Mouse (Mus musculus) layer of hippocampus, postnatal 25 days (tissue): ENCODE results near the gene Hivep3. TPM values are rescaled to one million over a fixed set of nuclear protein-coding genes. Genes with fewer than 3 reads are reported as not detected.

ENCODE experiments used
- DNase-seq, 2 experiments: peaks; one replicate each; pipeline ENCODE4 v3.0.0; 2022; ENCODE audit warnings: mixed read lengths in 2 of 2, low spot score in 1 of 2; ENCODE audit errors: extremely low spot score in 1 of 2
- total RNA-seq, 2 experiments: library from RNA; stranded (reverse); gene quantifications; 2 replicates each; pipeline ENCODE4 v1.2.3; 2021

Gene Hivep3
- total RNA-seq, 2 experiments from 2014 or later: 37.9 to 57.4 TPM

DNA sequence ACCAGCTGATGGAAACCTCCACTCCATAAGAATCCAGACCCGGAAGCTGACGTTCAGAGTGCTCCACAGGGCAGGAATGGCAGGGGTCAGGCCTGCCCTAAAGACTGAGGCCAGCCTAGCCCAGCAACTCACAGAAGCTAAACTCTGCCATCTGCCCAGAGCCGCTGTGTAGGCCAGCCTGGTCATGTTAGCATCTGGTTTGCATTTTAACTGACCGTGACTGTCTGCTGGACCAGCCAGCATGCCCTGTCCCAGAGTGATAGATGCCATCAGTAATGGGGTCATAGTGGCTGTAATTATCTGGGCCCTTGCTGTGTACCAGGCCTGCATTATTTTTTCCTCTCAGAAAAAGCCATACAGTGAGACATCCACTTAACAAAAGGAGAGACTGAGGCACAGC lies 397.3 kb downstream of the Hivep3 start:
- DNase-seq: no peak

DNA sequence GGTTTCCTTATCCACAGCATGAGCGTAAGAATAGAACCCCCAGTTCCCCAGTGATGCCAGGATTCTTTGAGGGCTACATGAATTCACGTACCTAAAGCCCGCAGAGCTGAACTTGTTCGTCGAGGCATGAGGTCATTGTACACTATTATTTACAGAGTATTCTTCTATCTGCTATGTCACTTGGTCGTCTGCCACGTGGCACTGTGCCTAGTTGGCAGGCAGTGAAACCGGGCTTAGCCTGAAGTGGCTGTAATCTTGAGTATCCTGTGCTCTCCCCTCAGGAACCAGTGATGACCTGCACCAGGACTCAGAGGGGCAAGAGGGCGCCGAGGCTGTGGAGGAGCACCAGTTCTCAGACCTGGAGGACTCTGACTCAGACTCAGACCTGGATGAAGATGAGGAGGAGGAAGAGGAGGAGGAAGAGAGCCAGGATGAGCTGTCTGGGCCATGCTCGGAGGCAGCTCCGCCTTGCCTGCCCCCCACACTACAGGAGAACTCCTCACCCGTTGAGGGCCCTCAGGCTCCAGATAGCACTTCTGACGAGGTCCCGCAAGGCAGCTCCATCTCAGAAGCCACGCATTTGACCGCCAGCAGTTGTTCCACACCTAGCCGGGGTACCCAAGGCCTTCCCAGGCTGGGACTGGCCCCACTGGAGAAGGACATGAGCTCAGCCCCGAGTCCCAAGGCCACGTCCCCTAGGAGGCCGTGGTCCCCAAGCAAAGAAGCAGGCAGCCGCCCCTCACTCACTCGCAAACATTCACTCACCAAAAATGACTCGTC lies 398.0 kb downstream of the Hivep3 start:
- no peak for DNase-seq

DNA sequence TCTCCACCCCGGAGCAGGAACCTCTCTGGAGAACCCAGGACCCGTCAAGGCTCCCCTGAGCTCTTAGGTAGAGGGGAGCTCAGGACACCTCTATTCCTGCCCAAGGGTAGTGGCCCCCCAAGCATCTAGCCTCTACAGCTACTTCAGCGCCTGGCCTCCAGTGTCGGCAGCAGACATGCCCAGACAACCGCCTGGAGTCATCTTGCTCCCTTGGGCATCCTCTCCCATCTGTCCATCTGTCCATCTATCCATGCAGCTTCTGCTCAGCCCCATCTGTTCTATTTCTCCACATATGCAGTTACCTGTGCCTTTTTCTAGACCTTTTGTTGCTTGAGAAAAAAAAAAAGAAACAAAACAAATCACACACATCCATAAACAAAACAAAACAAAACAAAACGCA lies 400.6 kb downstream of the Hivep3 start:
- DNase-seq: no peak

DNA sequence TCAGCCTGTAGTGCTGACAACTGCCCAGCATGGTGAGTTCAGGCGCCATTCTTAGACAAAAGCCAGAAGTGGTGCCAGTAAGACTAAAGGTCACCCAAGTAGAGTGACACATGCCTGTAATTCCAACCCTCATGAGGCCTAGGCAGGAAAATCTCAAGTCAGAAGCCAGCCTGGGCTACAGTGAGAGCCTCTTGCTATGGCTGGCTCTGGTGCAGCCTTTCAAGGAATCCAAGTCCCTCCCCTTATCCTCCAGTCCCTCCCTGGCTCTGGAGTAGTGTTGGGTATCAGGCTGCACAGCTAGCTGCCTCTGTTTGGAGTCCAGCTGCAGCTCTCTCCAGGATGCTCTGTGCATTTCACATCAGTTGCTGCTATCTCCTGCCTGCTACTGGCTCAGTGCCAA lies 408.2 kb downstream of the Hivep3 start:
- no peak for DNase-seq

DNA sequence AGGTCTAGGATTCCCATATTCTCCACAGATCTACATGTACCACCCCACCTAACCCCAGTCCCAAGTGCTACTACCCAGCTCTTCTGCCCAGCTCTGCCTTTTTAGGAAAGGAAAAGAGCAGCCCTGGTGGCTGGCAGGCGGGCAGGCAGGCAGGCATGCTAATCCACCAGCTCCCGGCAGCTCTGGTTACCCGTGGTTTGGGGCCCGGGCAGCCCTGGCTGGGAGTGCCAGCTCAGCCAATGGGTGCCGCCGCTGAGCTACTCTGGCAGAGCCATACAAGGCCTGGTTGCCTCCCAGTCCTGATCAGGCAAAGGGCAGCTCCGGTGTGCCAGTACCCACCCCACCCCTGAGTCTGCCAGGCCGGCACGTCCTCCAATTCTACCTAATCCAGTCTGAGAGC lies 409.3 kb downstream of the Hivep3 start:
- no peak for DNase-seq

DNA sequence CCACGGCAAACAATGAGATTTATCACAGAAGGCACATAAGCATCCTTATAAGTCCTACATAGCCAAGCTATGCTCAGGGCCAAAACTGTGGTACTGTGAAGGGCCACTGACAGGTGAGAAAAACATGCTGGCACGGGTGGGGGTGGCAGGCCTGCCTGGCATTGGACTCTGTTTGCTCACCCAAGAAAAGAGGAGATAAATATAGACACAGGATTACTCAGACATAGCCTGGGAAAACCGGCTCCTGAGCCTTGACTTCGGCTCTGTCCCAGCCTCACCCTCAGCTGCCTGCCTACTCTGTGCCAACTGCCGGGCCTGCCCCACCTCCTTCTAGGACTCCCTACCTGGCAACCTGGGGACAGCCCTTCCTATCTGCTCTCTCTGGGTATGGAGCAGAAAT lies 410.8 kb downstream of the Hivep3 start:
- no peak for DNase-seq

DNA sequence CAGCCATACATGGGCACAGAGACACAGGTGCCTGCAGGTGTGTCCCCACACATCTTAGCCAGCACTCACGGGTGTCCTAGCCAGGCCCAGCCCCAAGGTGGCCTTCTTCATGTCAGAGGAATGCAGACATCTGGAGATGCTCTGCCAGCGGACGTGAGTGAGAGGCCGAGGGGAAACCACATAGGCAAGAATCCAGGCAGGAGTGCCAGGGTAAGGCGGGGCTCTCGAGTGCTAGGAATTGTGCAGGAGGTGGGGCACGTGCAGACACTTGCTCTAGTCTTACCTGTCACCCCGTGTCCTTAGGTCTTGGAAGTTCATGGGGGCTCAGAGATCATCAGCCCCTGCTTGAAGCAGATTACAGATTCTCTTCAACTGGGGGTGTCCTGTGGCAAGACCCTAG lies 412.3 kb downstream of the Hivep3 start:
- DNase-seq: no peak

DNA sequence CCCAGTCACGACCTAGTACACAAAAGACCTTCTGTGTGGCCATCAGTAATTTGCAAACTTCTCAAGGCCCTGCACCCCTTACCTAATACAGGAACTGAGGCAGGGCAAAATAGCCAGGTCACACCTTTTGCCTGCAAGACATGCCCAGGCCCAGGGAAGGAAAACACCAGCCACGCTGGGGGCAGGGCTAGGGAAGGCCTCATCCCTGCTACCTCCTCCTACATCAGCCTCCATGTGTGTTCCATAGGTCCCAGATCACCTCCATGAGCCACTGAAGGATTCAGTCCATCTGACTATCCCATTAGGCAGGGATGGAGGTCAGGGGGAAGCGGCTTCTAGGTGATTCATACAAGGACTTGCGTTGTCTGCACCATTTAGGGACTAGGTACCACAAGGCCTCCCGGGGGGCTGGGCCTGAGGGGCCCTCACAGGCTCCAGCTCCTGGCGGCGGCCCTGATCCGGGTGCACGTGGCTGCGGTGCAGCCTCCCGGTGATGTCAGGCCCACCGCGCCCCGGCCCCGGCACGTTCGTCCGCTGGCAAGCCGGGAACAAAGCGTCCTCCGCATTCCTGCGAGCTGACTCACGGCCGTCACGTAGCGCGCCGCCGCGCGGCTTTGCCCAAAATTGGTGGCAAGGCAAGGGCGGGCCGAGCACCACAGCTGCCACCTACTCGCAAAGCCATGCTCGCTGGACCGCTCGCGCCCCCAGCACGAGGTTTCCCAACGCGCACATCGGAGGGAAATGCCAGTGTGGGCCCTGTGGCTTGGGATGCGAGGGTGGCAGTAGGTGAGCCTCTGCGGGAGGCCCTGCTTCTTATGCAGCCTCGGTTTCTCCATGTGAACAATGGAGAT lies 414.9 kb downstream of the Hivep3 start:
- DNase-seq: peak; percentile 63 to 64

DNA sequence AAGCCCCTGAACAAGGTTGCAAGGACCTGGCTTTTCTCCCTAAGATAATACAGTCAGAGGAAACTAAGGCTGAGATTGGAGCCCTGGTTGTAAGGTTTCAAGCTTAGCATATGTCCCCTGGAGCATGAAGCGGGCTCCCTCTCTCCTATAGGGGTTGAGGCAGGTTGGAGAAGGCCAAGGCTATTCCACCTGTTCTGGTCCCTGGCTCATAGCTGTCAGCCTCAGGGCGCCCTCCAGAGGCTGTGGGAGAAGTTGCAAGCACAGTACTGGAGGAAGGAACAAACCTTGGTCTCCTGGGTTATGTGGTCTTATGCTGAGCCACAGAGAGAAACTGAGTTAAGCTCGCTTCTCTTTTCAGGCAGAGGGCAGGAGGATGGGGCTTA lies 415.5 kb downstream of the Hivep3 start:
- no peak for DNase-seq

DNA sequence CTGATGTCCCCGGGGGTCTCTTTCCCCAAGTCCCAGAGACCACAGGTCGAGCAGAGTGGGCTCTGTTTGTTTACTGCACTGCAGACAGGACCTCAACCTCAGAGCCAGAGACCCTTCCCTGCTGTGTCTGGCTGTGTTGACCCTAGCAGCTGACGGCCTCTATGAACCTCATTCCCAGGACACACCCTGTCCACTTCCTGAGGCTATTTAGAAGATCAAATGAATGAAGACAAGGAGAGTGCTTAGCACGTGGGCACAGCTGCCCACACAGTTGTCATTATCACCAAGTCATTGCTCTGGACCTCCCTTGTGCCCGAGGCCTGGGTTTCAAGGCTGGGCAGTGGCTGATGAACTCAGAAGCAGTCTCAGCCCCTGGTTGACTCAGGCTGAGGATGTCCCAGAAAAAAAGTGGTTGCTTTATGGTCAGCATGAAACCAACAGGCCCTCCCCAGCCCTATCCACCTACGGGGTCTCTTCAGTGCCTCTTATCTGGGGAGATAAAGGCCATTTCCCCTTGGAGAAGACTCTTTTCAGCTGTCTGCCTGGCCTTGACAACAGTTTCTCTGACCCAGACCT lies 416.8 kb downstream of the Hivep3 start:
- no peak for DNase-seq

DNA sequence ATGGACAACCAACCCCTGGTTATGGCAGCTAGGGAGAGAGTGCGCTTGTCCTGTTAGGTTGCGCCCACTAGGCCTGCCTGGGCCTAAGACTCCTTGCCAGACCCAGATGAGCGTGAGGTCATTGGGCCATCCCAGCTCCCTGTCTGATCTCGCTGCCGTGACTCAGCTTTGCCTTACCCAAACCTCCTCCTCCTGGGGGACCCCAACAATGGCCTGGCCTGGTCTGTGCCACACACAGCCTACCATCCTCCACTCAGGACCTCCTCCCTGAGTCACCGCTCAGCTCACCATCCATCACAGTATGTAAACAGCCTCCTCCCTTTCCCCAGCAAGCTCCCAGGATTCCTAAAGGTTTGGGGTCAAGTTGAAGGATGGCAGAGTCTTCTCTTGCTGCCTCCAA lies 418.3 kb downstream of the Hivep3 start:
- no peak for DNase-seq

DNA sequence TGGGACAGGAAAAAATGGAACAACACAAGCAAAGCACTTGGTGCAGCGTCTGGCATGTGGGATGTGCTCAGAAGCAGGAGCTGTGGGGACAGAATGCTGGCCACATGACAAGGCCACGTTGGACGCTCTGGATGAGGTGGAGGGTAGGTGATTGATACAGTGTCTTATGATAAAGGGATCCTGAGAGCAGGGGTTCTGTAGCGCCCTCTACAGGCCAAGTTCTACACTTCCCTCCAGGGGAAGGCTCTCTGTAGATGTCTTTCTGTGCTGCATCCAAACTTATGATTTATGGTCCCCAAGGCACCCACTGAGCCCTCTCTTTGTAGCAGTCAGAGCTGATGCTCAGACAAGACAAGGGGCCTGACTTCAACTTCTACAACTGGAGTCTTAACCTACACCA lies 419.1 kb downstream of the Hivep3 start:
- DNase-seq: no peak

DNA sequence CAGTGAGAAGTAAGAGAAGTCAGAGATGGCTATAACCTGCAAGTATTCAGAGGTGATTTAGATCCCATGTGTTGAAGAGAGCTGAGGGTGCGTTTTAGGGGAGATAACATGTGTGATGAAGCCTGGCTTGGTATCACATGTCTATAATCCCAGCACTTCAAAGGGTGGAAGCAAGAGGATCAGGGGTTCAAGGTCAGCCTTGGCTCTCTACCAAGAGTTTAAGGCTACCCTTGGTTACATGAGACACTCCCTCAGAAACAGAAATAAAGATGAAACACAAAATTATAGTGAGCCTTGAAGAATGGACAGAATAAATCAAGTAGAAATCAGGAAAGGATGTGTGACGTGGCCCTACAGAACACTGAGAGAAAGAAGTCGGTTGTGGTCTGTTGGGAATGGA lies 420.2 kb downstream of the Hivep3 start:
- DNase-seq: no peak

DNA sequence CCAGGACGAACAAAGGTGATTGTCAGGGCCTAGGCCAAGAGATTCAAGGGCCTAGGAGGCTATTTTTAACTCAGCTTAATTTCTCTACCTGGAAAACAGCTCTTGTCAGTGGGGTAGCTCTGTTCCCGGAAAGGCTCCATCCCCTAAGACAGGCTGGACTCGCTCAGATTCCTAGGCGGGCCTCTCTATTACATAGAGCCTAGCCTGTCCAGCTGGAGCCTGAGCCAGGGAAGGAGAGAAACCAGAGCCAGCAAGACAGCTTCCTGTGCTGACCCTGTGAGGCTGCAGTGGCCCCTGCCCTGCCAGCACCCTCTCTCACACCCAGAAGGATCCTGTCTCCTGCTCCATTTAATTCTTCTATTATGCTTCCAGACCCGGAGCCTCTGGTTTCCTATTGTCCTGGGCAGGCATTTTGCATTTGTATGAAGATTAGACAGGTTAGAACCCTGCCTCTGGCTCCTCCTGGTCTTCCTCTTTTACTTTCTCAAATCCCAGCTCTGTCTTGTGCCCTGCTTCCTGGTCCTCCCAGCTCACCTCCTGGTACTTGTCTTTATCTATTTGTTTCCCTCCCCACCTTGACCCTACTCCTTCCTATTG lies 425.2 kb downstream of the Hivep3 start:
- DNase-seq: no peak

DNA sequence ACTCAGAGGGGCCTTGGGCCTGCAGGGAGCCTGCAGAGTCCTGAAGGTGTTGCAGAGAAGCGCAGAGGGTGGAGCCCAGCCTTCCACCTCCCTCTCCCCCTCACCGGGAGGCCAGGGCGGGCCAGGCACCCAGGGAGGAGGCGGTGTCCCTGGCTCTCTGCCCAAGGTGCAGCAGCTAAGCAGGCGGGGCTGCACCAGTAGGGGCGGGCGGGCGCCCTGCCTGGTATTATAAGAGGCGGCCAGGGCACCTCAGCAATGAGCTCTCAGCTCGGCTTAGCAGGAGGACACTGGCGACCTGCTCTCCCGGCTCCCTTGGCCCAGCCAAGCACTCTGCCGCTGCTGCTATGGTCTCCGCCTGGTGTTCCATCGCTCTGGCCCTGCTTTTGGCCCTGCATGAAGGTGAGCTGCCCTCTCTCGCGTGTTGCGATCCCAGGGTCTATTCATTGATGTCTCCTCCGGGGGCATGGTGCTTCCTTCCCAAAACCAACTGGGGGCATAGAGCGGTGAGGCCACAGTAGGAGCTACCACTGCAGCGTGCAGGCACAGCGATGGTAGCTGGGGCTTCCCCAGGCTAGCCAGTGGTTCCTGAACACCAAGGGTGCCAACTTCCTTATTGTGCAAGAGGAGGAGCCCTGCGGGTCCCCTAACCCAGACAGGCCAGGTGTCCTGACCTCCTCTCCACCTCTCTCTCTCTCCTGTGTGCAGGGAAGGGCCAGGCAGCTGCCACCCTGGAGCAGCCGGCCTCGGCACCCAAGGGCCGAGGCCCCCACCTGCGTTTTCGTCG lies 427.8 kb downstream of the Hivep3 start, which contains the start of gene Edn2:
TSS of gene Edn2 (plus strand) at position 41 of the 784 bp plus-strand sequence.
- no peak for DNase-seq

DNA sequence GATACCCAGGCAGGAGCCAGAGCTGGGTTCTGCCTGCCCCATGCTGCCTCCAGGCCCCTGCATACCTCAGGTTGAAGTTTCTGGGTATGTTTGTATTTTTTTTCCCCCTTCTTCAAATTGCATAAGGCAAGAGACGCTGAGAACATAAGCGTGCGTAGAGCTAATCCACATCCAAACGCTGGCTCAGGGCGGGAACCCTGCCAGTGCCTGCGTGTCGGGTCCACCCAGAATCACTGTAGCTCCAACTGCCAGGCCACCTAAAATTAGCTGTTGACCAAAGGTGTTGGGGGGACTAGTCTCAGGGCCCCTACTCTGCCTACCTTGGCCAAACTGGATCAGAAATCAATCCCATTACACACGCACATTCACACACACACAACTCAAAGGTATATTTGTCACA lies 429.0 kb downstream of the Hivep3 start:
- no peak for DNase-seq

DNA sequence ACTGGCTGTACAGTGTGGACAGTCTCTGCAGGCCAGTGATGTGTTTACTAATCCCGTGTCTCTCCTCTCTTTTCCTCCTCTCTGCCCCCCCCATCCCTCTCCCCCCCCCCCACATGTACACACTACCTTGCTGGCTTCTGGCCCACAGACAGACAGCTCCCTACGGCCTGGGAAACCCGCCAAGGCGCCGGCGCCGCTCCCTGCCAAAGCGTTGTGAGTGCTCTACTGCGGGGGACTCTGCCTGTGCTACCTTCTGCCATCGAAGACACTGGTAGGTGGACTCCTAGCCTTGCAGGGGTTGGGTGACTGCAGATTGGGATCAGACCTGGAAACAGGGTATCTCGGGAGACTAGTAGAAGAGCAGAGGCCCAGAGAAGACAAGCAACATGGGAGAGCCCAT lies 429.7 kb downstream of the Hivep3 start:
- DNase-seq: peak; percentile 48 to 56

DNA sequence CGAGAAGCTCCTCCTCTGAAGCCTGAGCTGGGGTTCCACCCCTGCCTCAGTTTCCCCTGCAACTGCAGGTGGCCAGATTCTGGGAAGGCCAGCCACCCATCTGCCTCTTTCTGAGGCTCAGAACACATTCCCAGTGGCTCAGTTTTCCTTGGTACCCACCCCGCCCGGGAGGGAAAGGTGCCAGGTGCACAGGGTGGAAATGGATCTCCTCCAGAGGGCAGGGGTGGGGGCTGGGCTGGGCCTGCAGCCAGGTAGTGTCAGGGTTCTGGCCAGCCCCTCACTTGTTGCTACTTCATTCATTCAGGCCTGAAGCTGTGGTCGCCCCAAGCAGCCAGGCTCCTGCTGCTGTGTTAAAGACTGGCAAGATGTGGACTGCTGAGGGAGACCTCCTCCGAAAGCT lies 430.7 kb downstream of the Hivep3 start:
- DNase-seq: no peak

DNA sequence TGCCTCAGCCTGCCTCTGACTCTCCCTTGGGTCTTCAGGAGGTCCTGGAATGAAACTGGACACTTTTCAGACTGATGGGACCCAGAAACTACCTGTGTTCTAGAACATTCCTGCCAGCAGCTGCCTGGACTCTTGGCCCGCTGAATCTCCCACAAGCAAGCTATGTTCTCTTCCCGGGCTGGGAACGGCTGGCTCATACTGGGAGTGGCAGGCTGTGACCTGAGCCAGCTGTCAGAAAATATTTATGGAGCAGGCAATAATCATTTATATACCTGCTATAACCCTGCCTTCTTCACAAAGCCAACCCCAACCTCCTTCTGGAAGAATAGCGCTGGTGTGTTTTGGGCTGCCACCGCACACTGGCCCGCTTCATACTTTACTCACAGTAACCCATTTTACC lies 434.2 kb downstream of the Hivep3 start:
- no peak for DNase-seq

DNA sequence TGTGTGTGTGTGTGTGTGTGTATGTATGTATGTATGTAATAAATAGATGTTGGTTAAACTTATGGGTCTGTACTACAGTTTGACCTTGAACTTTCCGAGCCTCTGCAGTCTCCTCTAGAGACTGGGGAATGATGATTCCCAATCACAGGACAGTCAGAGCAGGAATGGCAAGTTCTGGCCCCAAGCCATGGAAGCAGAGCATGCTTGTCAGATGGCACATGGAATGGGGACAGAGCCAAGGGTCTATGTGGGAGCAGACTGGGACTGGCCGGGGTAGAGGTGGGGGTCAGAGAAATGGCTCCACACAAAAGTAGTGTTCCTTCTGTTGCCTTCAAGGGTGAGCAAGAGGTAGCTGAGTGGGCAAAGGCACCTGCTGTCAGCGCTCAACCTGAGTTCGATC lies 434.8 kb downstream of the Hivep3 start:
- DNase-seq: no peak
